Mouse (Mus musculus): ENCODE measurements at regions not wholly inside any gene's neighbourhood (a gene's known extent, or its start where the extent isn't known, plus 50 kb on each side); places are given as distances from the start of the nearest gene placed in this dataset.

- no peak overlapping the region for H3K4me2 ChIP-seq
- H3K4me3 ChIP-seq (replicated peaks), result no peak overlapping the region
- H3K27me3 ChIP-seq, result no peaks in the 10 kb centered on the region
- no peak overlapping the region for H3K27ac ChIP-seq
- no peak overlapping the region for H3K9ac ChIP-seq
- H3K36me3 ChIP-seq (replicated peaks), result no peaks in the 10 kb centered on the region
- H3K4me1 ChIP-seq, result no peaks in the 10 kb centered on the region
- no peaks in the 10 kb centered on the region for H3K9me3 ChIP-seq
- 89% methylated on average over 3 of the region's 3 CpGs for WGBS
- ATAC-seq (ENCODE audit: low FRiP score), result no peak
Observed at GRCm38 (mm10) chr17:62304073-62304472, 577.0 kb downstream of the Efna5 start.

GRCm38 (mm10) chr17:62299875-62300274, 581.2 kb downstream of the Efna5 start:
- Histone ChIP-seq H3K36me3 (replicated peaks) (no peaks in the 10 kb centered on the region), H3K9me3 (no peaks in the 10 kb centered on the region), H3K9ac (no peak overlapping the region), H3K27ac (no peak overlapping the region), H3K4me1 (no peaks in the 10 kb centered on the region), H3K27me3 (no peaks in the 10 kb centered on the region), H3K4me2 (no peak overlapping the region), H3K4me3 (replicated peaks) (no peak overlapping the region)
- 91% methylated on average over 9 of the region's 9 CpGs for WGBS
- no peak for ATAC-seq (ENCODE audit: low FRiP score)

GRCm38 (mm10) chr17:62297393-62298060, 583.6 kb downstream of the Efna5 start:
- H3K36me3 ChIP-seq (replicated peaks), result no peaks in the 10 kb centered on the region
- no peaks in the 10 kb centered on the region for H3K27me3 ChIP-seq
- H3K27ac ChIP-seq, result no peak overlapping the region
- no peak overlapping the region for H3K4me3 ChIP-seq (replicated peaks)
- H3K4me2 ChIP-seq, result no peak overlapping the region
- H3K9ac ChIP-seq, result no peak overlapping the region
- no peaks in the 10 kb centered on the region for H3K4me1 ChIP-seq
- WGBS, result 90% methylated on average over 7 of the region's 7 CpGs
- ATAC-seq (ENCODE audit: low FRiP score), result no peak
- no peaks in the 10 kb centered on the region for H3K9me3 ChIP-seq

GRCm38 (mm10) chr17:62295412-62295811, 585.7 kb downstream of the Efna5 start:
- H3K9ac ChIP-seq, result no peak overlapping the region
- no peak for ATAC-seq (ENCODE audit: low FRiP score)

GRCm38 (mm10) chr17:62292703-62293102, 588.4 kb downstream of the Efna5 start:
- H3K36me3 ChIP-seq (replicated peaks), result no peaks in the 10 kb centered on the region
- no peak overlapping the region for H3K4me2 ChIP-seq
- no peak overlapping the region for H3K9ac ChIP-seq
- H3K27me3 ChIP-seq, result no peaks in the 10 kb centered on the region
- ATAC-seq (ENCODE audit: low FRiP score), result no peak
- H3K4me1 ChIP-seq, result no peaks in the 10 kb centered on the region
- H3K27ac ChIP-seq, result no peak overlapping the region
- no peak overlapping the region for H3K4me3 ChIP-seq (replicated peaks)
- 92% methylated on average over 5 of the region's 5 CpGs for WGBS
- H3K9me3 ChIP-seq, result no peaks in the 10 kb centered on the region

More at GRCm38 (mm10) chr17:62295412-62295811, 585.7 kb downstream of the Efna5 start:
- H3K4me2 ChIP-seq, result no peak overlapping the region
- no peaks in the 10 kb centered on the region for H3K9me3 ChIP-seq
- no peaks in the 10 kb centered on the region for H3K36me3 ChIP-seq (replicated peaks)
- H3K4me3 ChIP-seq (replicated peaks), result no peak overlapping the region
- no peaks in the 10 kb centered on the region for H3K27me3 ChIP-seq
- H3K27ac ChIP-seq, result no peak overlapping the region
- H3K4me1 ChIP-seq, result no peaks in the 10 kb centered on the region

GRCm38 (mm10) chr17:62287666-62288065, 593.5 kb downstream of the Efna5 start:
- Histone ChIP-seq H3K4me3 (replicated peaks) (no peak overlapping the region), H3K36me3 (replicated peaks) (no peaks in the 10 kb centered on the region), H3K27me3 (no peaks in the 10 kb centered on the region), H3K9me3 (no peaks in the 10 kb centered on the region), H3K4me1 (no peaks in the 10 kb centered on the region), H3K4me2 (no peak overlapping the region), H3K27ac (no peak overlapping the region), H3K9ac (no peak overlapping the region)
- ATAC-seq (ENCODE audit: low FRiP score), result no peak

GRCm38 (mm10) chr17:62287127-62287526, 594.0 kb downstream of the Efna5 start:
- Histone ChIP-seq H3K4me1 (no peaks in the 10 kb centered on the region), H3K9me3 (no peaks in the 10 kb centered on the region)
- 77% methylated on average over 4 of the region's 4 CpGs for WGBS

GRCm38 (mm10) chr17:62286086-62287080, 594.7 kb downstream of the Efna5 start:
- H3K36me3 ChIP-seq (replicated peaks), result no peaks in the 10 kb centered on the region
- H3K4me2 ChIP-seq, result no peak overlapping the region
- ATAC-seq (ENCODE audit: low FRiP score), result no peak
- no peak overlapping the region for H3K9ac ChIP-seq
- H3K27ac ChIP-seq, result no peak overlapping the region
- H3K4me1 ChIP-seq, result no peaks in the 10 kb centered on the region
- WGBS, result 88% methylated on average over 12 of the region's 12 CpGs
- no peak overlapping the region for H3K4me3 ChIP-seq (replicated peaks)
- no peaks in the 10 kb centered on the region for H3K9me3 ChIP-seq
- H3K27me3 ChIP-seq, result no peaks in the 10 kb centered on the region

More at GRCm38 (mm10) chr17:62287127-62287526, 594.0 kb downstream of the Efna5 start:
- Histone ChIP-seq H3K27ac (no peak overlapping the region), H3K4me2 (no peak overlapping the region), H3K36me3 (replicated peaks) (no peaks in the 10 kb centered on the region), H3K27me3 (no peaks in the 10 kb centered on the region), H3K9ac (no peak overlapping the region), H3K4me3 (replicated peaks) (no peak overlapping the region)
- ATAC-seq (ENCODE audit: low FRiP score), result no peak

GRCm38 (mm10) chr17:62280201-62280600, 600.9 kb downstream of the Efna5 start:
- WGBS, result 72% methylated on average over 3 of the region's 3 CpGs
- Histone ChIP-seq H3K9me3 (no peaks in the 10 kb centered on the region), H3K27me3 (no peaks in the 10 kb centered on the region), H3K9ac (no peak overlapping the region), H3K4me2 (no peak overlapping the region), H3K4me3 (replicated peaks) (no peak overlapping the region), H3K27ac (no peak overlapping the region), H3K4me1 (no peaks in the 10 kb centered on the region), H3K36me3 (replicated peaks) (no peaks in the 10 kb centered on the region)
- ATAC-seq (ENCODE audit: low FRiP score), result no peak

- Histone ChIP-seq H3K9ac (no peak overlapping the region), H3K27me3 (no peaks in the 10 kb centered on the region), H3K4me3 (replicated peaks) (no peak overlapping the region), H3K27ac (no peak overlapping the region), H3K9me3 (no peaks in the 10 kb centered on the region), H3K36me3 (replicated peaks) (no peaks in the 10 kb centered on the region), H3K4me2 (no peak overlapping the region), H3K4me1 (no peaks in the 10 kb centered on the region)
- ATAC-seq (ENCODE audit: low FRiP score), result no peak
- 71% methylated on average over 7 of the region's 7 CpGs for WGBS
Observed at GRCm38 (mm10) chr17:62271399-62271798, 609.7 kb downstream of the Efna5 start.

- Histone ChIP-seq H3K9ac (no peak overlapping the region), H3K4me1 (no peaks in the 10 kb centered on the region), H3K9me3 (no peaks in the 10 kb centered on the region), H3K4me2 (no peak overlapping the region), H3K27ac (no peak overlapping the region), H3K36me3 (replicated peaks) (no peaks in the 10 kb centered on the region), H3K27me3 (no peaks in the 10 kb centered on the region), H3K4me3 (replicated peaks) (no peak overlapping the region)
- ATAC-seq (ENCODE audit: low FRiP score), result no peak
- 88% methylated on average over 4 of the region's 4 CpGs for WGBS
Observed at GRCm38 (mm10) chr17:62269279-62269678, 611.8 kb downstream of the Efna5 start.

GRCm38 (mm10) chr17:62253448-62253847, 627.7 kb downstream of the Efna5 start:
- Histone ChIP-seq H3K36me3 (replicated peaks) (no peaks in the 10 kb centered on the region), H3K4me2 (no peak overlapping the region), H3K27ac (no peak overlapping the region), H3K9ac (no peak overlapping the region), H3K27me3 (no peaks in the 10 kb centered on the region), H3K4me3 (replicated peaks) (no peak overlapping the region), H3K4me1 (no peaks in the 10 kb centered on the region), H3K9me3 (no peaks in the 10 kb centered on the region)
- WGBS, result 67% methylated on average over 3 of the region's 3 CpGs
- no peak for ATAC-seq (ENCODE audit: low FRiP score)

Data from forebrain, embryonic 12.5 days (tissue).